Mouse (Mus musculus): ENCODE measurements around the gene Olfr705. TPM values are rescaled to one million over a fixed set of nuclear protein-coding genes. Genes with fewer than 3 reads are reported as not detected.

Olfr705 gene
- polyA plus RNA-seq (2014; fragmentation: Illumina TruSeq; extraction: RNeasy Lipid Tissue Mini Kit (QIAGEN cat#74804); ENCODE audit: low read depth, low replicate concordance) = not detected

DNA sequence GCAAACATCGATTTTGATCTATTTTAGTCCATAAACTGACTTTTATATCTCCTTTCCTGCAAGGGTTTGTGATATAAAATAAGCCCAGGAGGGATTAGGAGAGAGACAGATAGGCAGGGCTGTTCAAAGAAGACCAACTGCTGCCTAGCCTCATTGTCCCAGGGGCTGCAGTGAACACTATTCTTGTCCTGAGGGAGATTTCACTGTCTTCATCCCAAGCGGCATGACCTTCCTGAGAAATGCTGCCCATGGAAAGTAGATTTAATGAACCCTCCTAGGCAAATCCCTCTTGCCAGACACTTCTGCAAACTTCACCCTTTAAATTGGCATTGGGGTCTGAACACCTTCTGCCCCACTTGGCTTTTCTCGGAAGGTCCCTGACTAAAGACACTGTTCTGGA lies at the start of gene Olfr705:
TSS of gene Olfr705 (minus strand) at position 101 of the 400 bp plus-strand sequence.

GRCm38 (mm10) chr7:106907676-106908075 lies 31.0 kb upstream of the Olfr705 start, which contains the start of gene Olfr1532-ps1:
Gene Olfr1532-ps1 (plus strand): TSS chr7:106908001.

GRCm38 (mm10) chr7:106901141-106901540 lies 24.4 kb upstream of the Olfr705 start, which contains the start of gene Olfr707:
Gene Olfr707 (minus strand): TSS chr7:106901241.

DNA sequence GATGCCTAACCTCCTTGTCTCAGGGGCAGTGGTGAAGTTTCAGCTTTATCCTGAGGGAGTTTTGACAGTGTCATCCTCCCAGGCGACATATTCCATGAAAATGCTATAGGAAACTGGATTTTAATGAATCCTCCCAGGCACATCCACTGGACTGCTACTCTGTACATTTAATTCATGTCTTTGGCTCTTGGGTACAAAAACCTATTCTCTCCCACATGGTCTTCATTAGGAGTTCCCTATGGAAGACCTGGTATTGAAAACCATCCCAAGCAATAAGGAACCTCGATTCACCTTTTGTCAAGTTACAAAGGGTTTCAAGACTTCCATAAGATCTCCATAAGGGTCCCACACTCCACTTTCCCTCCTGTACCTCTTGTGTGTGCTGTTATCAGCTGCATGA lies 11.4 kb upstream of the Olfr705 start, which contains the start of gene Olfr706:
TSS of gene Olfr706 (minus strand) at position 101 of the 400 bp plus-strand sequence.

GRCm38 (mm10) chr7:106862885-106863284 lies 13.8 kb downstream of the Olfr705 start, which contains the start of gene Olfr704:
Gene Olfr704 (plus strand): TSS chr7:106863185.

GRCm38 (mm10) chr7:106843060-106843459 lies 33.6 kb downstream of the Olfr705 start, which contains the start of gene Olfr703:
Gene Olfr703 (plus strand): TSS chr7:106843360.

GRCm38 (mm10) chr7:106833793-106834192 lies 42.9 kb downstream of the Olfr705 start, which contains the start of gene Olfr702:
Gene Olfr702 (minus strand): TSS chr7:106833893.

Other genes with a start within 250 kb of the Olfr705 start
- not detected for gene Olfr693, start 196.3 kb downstream of the Olfr705 start, polyA plus RNA-seq (2014; fragmentation: Illumina TruSeq; extraction: RNeasy Lipid Tissue Mini Kit (QIAGEN cat#74804); ENCODE audit: low read depth, low replicate concordance)
- not detected for gene Olfr694, start 185.1 kb downstream of the Olfr705 start, polyA plus RNA-seq (2014; fragmentation: Illumina TruSeq; extraction: RNeasy Lipid Tissue Mini Kit (QIAGEN cat#74804); ENCODE audit: low read depth, low replicate concordance)
- gene Olfr695, start 160.5 kb downstream of the Olfr705 start, polyA plus RNA-seq (2014; fragmentation: Illumina TruSeq; extraction: RNeasy Lipid Tissue Mini Kit (QIAGEN cat#74804); ENCODE audit: low read depth, low replicate concordance) = not detected
- not detected for gene Olfr697, start 134.4 kb downstream of the Olfr705 start, polyA plus RNA-seq (2014; fragmentation: Illumina TruSeq; extraction: RNeasy Lipid Tissue Mini Kit (QIAGEN cat#74804); ENCODE audit: low read depth, low replicate concordance)
- not detected for gene Olfr698, start 121.5 kb downstream of the Olfr705 start, polyA plus RNA-seq (2014; fragmentation: Illumina TruSeq; extraction: RNeasy Lipid Tissue Mini Kit (QIAGEN cat#74804); ENCODE audit: low read depth, low replicate concordance)
- gene Olfr699, start 83.7 kb downstream of the Olfr705 start, polyA plus RNA-seq (2014; fragmentation: Illumina TruSeq; extraction: RNeasy Lipid Tissue Mini Kit (QIAGEN cat#74804); ENCODE audit: low read depth, low replicate concordance) = not detected
- not detected for gene Olfr700, start 68.1 kb downstream of the Olfr705 start, polyA plus RNA-seq (2014; fragmentation: Illumina TruSeq; extraction: RNeasy Lipid Tissue Mini Kit (QIAGEN cat#74804); ENCODE audit: low read depth, low replicate concordance)
- not detected for gene Olfr701, start 62.8 kb downstream of the Olfr705 start, polyA plus RNA-seq (2014; fragmentation: Illumina TruSeq; extraction: RNeasy Lipid Tissue Mini Kit (QIAGEN cat#74804); ENCODE audit: low read depth, low replicate concordance)
- not detected for gene Olfr702, start 43.0 kb downstream of the Olfr705 start, polyA plus RNA-seq (2014; fragmentation: Illumina TruSeq; extraction: RNeasy Lipid Tissue Mini Kit (QIAGEN cat#74804); ENCODE audit: low read depth, low replicate concordance)
- gene Olfr703, start 33.5 kb downstream of the Olfr705 start, polyA plus RNA-seq (2014; fragmentation: Illumina TruSeq; extraction: RNeasy Lipid Tissue Mini Kit (QIAGEN cat#74804); ENCODE audit: low read depth, low replicate concordance) = not detected
- gene Olfr704, start 13.7 kb downstream of the Olfr705 start, polyA plus RNA-seq (2014; fragmentation: Illumina TruSeq; extraction: RNeasy Lipid Tissue Mini Kit (QIAGEN cat#74804); ENCODE audit: low read depth, low replicate concordance) = not detected
- not detected for gene Olfr706, start 11.3 kb upstream of the Olfr705 start, polyA plus RNA-seq (2014; fragmentation: Illumina TruSeq; extraction: RNeasy Lipid Tissue Mini Kit (QIAGEN cat#74804); ENCODE audit: low read depth, low replicate concordance)
- gene Olfr707, start 24.4 kb upstream of the Olfr705 start, polyA plus RNA-seq (2014; fragmentation: Illumina TruSeq; extraction: RNeasy Lipid Tissue Mini Kit (QIAGEN cat#74804); ENCODE audit: low read depth, low replicate concordance) = not detected
- not detected for gene Olfr1532-ps1, start 31.1 kb upstream of the Olfr705 start, polyA plus RNA-seq (2014; fragmentation: Illumina TruSeq; extraction: RNeasy Lipid Tissue Mini Kit (QIAGEN cat#74804); ENCODE audit: low read depth, low replicate concordance)
- not detected for gene Olfr709-ps1, start 55.3 kb upstream of the Olfr705 start, polyA plus RNA-seq (2014; fragmentation: Illumina TruSeq; extraction: RNeasy Lipid Tissue Mini Kit (QIAGEN cat#74804); ENCODE audit: low read depth, low replicate concordance)
- not detected for gene Olfr710, start 71.4 kb upstream of the Olfr705 start, polyA plus RNA-seq (2014; fragmentation: Illumina TruSeq; extraction: RNeasy Lipid Tissue Mini Kit (QIAGEN cat#74804); ENCODE audit: low read depth, low replicate concordance)
- not detected for gene Olfr6, start 87.0 kb upstream of the Olfr705 start, polyA plus RNA-seq (2014; fragmentation: Illumina TruSeq; extraction: RNeasy Lipid Tissue Mini Kit (QIAGEN cat#74804); ENCODE audit: low read depth, low replicate concordance)
- gene Olfr711, start 98.6 kb upstream of the Olfr705 start, polyA plus RNA-seq (2014; fragmentation: Illumina TruSeq; extraction: RNeasy Lipid Tissue Mini Kit (QIAGEN cat#74804); ENCODE audit: low read depth, low replicate concordance) = not detected
- not detected for gene Olfr2, start 129.2 kb upstream of the Olfr705 start, polyA plus RNA-seq (2014; fragmentation: Illumina TruSeq; extraction: RNeasy Lipid Tissue Mini Kit (QIAGEN cat#74804); ENCODE audit: low read depth, low replicate concordance)
- not detected for gene Olfr713, start 154.3 kb upstream of the Olfr705 start, polyA plus RNA-seq (2014; fragmentation: Illumina TruSeq; extraction: RNeasy Lipid Tissue Mini Kit (QIAGEN cat#74804); ENCODE audit: low read depth, low replicate concordance)
- gene Olfr714, start 194.1 kb upstream of the Olfr705 start, polyA plus RNA-seq (2014; fragmentation: Illumina TruSeq; extraction: RNeasy Lipid Tissue Mini Kit (QIAGEN cat#74804); ENCODE audit: low read depth, low replicate concordance) = not detected
- not detected for gene Olfr17, start 216.3 kb upstream of the Olfr705 start, polyA plus RNA-seq (2014; fragmentation: Illumina TruSeq; extraction: RNeasy Lipid Tissue Mini Kit (QIAGEN cat#74804); ENCODE audit: low read depth, low replicate concordance)
- not detected for gene Olfr715b, start 233.5 kb upstream of the Olfr705 start, polyA plus RNA-seq (2014; fragmentation: Illumina TruSeq; extraction: RNeasy Lipid Tissue Mini Kit (QIAGEN cat#74804); ENCODE audit: low read depth, low replicate concordance)

All from heart, adult 10 weeks (tissue).